Mouse (Mus musculus) myocyte (in vitro differentiated cells): ENCODE measurements around the gene Gm45753.

ENCODE experiments used
- E2F4 ChIP-seq: IDR thresholded peaks from one replicate; pipeline ENCODE4 v1.6.1; 2011; ENCODE audit warnings: mild to moderate bottlenecking, control low read depth, moderate library complexity; ENCODE audit not compliant: insufficient read depth
- MYOD1 ChIP-seq, 3 experiments: IDR thresholded peaks; one replicate each; pipeline ENCODE4 v1.6.1; 2011; ENCODE audit warnings: control low read depth in 2 of 3, low read depth in 2 of 3, mild to moderate bottlenecking in 2 of 3, moderate library complexity in 1 of 3; ENCODE audit not compliant: insufficient read length in 2 of 3, control insufficient read depth in 1 of 3
- POLR2A ChIP-seq: IDR thresholded peaks from one replicate; pipeline ENCODE4 v1.6.1; 2011; ENCODE audit warnings: low read depth, mild to moderate bottlenecking, control low read depth, moderate library complexity; ENCODE audit not compliant: insufficient read length
- USF1 ChIP-seq: IDR thresholded peaks from one replicate; pipeline ENCODE4 v1.6.1; 2011; ENCODE audit warnings: low read depth, mild to moderate bottlenecking, control low read depth, moderate library complexity

DNA sequence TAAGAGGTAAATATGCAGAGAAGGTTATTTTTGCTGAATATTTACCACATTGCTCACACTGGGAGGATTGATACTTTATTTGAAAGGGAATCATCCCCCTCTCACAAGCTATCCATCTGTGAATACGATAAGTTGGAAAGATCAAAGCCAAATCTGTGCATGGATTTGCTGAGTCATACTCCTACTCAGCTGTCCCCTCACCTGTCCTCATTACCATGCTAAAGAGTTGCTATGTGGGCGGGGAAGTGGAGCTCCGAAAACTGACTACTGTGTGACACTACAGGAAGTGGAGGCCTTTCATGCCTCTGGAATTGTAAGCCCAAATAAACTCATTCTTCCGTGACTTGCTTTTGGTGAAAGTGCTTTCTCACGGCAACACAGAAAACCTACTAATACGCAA lies 73.0 kb downstream of the Gm45753 start:
- TF ChIP-seq POLR2A = no peak
- TF ChIP-seq MYOD1 (IDR thresholded peaks at IDR 0.05; ENCODE audit: control insufficient read depth in 1 of 3, insufficient read length in 2 of 3, low read depth in 2 of 3) = no peak
- no peak for TF ChIP-seq USF1
- TF ChIP-seq E2F4 = no peak
